Comparison of ENCODE assay signal across 8 mouse cellular contexts in genomic region chr11:106215450-106215859, GRCm38 (mm10). TPM values are rescaled to one million over a fixed set of nuclear protein-coding genes. Genes with fewer than 3 reads are reported as not detected.
A peak's percentile ranks its signal among the peaks of the same experiment; 100 is the strongest.
DNase-seq lines count a peak whose midpoint lies in the region; ATAC-seq and TF ChIP-seq lines count a peak whose summit lies in the region.

No protein-coding gene starts in this region.

- WGBS in lung, embryonic 15.5 days = 21% methylated on average over 7 of the region's 7 CpGs
- WGBS in embryonic facial prominence, embryonic 14.5 days = 26% methylated on average over 7 of the region's 7 CpGs
- WGBS in limb, embryonic 11.5 days = 32% methylated on average over 7 of the region's 7 CpGs
- 15% methylated on average over 7 of the region's 7 CpGs for WGBS in olfactory bulb, adult 2 months

- peak overlapping the region; percentile 99 for H3K4me3 ChIP-seq in lung, embryonic 15.5 days
- peak overlapping the region; percentile 58 for H3K4me3 ChIP-seq in embryonic facial prominence, embryonic 14.5 days (ENCODE audit: low read depth, low read length)
- peak overlapping the region; percentile 85 for H3K4me3 ChIP-seq in limb, embryonic 11.5 days (ENCODE audit: low read depth, low read length)
- no peak overlapping the region for H3K4me3 ChIP-seq in olfactory bulb, adult 2 months (ENCODE audit: insufficient read depth, low read depth, low read length)

- H3K9ac ChIP-seq in lung, embryonic 15.5 days = peak overlapping the region; percentile 87
- peak overlapping the region; percentile 90 for H3K9ac ChIP-seq in embryonic facial prominence, embryonic 14.5 days (ENCODE audit: low read depth, low read length)
- peak overlapping the region; percentile 56 for H3K9ac ChIP-seq in limb, embryonic 11.5 days (ENCODE audit: low read length)

- H3K4me2 ChIP-seq in lung, embryonic 15.5 days = peak overlapping the region; percentile 62
- peak overlapping the region; percentile 71 for H3K4me2 ChIP-seq in embryonic facial prominence, embryonic 14.5 days (ENCODE audit: low read depth, low read length)
- peak overlapping the region; percentile 49 for H3K4me2 ChIP-seq in limb, embryonic 11.5 days (ENCODE audit: low read depth, severe bottlenecking)

- no peak for DNase-seq in lung, postnatal 4 days
- no peak for DNase-seq in embryonic facial prominence, embryonic 14.5 days (ENCODE audit: low spot score)
- DNase-seq in limb, embryonic 11.5 days (ENCODE audit: low spot score) = no peak
- DNase-seq in gastrocnemius, postnatal 25 days = no peak
- DNase-seq in left cerebral cortex, postnatal 4 days = no peak
- DNase-seq in right cerebral cortex, postnatal 14 days = no peak

- no peak for ATAC-seq in lung, embryonic 15.5 days (ENCODE audit: borderline replicate concordance, extremely low read depth, low FRiP score, low TSS enrichment)
- ATAC-seq in embryonic facial prominence, embryonic 14.5 days (ENCODE audit: low read depth) = no peak
- no peak for ATAC-seq in limb, embryonic 11.5 days (ENCODE audit: insufficient number of reproducible peaks, low FRiP score, low TSS enrichment, low read depth)

- H3K27me3 ChIP-seq in lung, embryonic 15.5 days = no peaks in the 10 kb centered on the region
- H3K27me3 ChIP-seq in embryonic facial prominence, embryonic 14.5 days (replicated peaks; ENCODE audit: control insufficient read depth, insufficient read depth, low read length) = no peaks in the 10 kb centered on the region
- no peaks in the 10 kb centered on the region for H3K27me3 ChIP-seq in limb, embryonic 11.5 days (ENCODE audit: control insufficient read depth, insufficient read depth, low read length)

- TF ChIP-seq CTCF in olfactory bulb, adult 2 months (IDR thresholded peaks at IDR 0.05; ENCODE audit: insufficient read depth, low read depth, low read length) = no peak

- peak overlapping the region; percentile 99; the same call in 1 of the 2 replicates for H3K27ac ChIP-seq in lung, embryonic 15.5 days
- peak overlapping the region; percentile 97; the same call in 1 of the 2 replicates for H3K27ac ChIP-seq in embryonic facial prominence, embryonic 14.5 days (replicated peaks; ENCODE audit: low read depth, low read length)
- no peak overlapping the region for H3K27ac ChIP-seq in limb, embryonic 11.5 days (replicated peaks; ENCODE audit: low read depth, low read length)
- H3K27ac ChIP-seq in olfactory bulb, adult 2 months (ENCODE audit: insufficient read depth, low read depth, low read length) = 0 out of 2 replicates have a peak overlapping the region, but pooled peaks have one; percentile 75

- H3K4me1 ChIP-seq in lung, embryonic 15.5 days = peaks cover 25% of the 10 kb centered on the region
- peaks cover 22% of the 10 kb centered on the region for H3K4me1 ChIP-seq in embryonic facial prominence, embryonic 14.5 days (ENCODE audit: control insufficient read depth, insufficient read depth, low read length)
- peaks cover 12% of the 10 kb centered on the region for H3K4me1 ChIP-seq in limb, embryonic 11.5 days (ENCODE audit: control insufficient read depth, insufficient read depth, low read length)
- peaks cover 7% of the 10 kb centered on the region for H3K4me1 ChIP-seq in olfactory bulb, adult 2 months (ENCODE audit: control insufficient read depth, insufficient read depth, low read length)

- peaks cover 27% of the 10 kb centered on the region for H3K36me3 ChIP-seq in lung, embryonic 15.5 days
- H3K36me3 ChIP-seq in embryonic facial prominence, embryonic 14.5 days (ENCODE audit: control insufficient read depth, insufficient read depth, low read length) = peaks cover 28% of the 10 kb centered on the region
- peaks cover 8% of the 10 kb centered on the region; the same call in 1 of the 2 replicates for H3K36me3 ChIP-seq in limb, embryonic 11.5 days (ENCODE audit: control insufficient read depth, insufficient read depth, low read length)

- intact Hi-C loops in left cerebral cortex, postnatal 4 days (cut with DNase I) = no loop called here

- no peaks in the 10 kb centered on the region for H3K9me3 ChIP-seq in lung, embryonic 15.5 days
- H3K9me3 ChIP-seq in embryonic facial prominence, embryonic 14.5 days (ENCODE audit: control insufficient read depth, low read length) = no peaks in the 10 kb centered on the region
- H3K9me3 ChIP-seq in limb, embryonic 11.5 days (ENCODE audit: control insufficient read depth, low read length) = no peaks in the 10 kb centered on the region

- no peak for TF ChIP-seq POLR2A in olfactory bulb, adult 2 months (IDR thresholded peaks at IDR 0.05; ENCODE audit: insufficient read depth, low read depth, low read length)

RNA-seq across cellular contexts. Expression of gene Ccdc47, which starts 0.7 kb away (rescaled TPM):
- polyA plus RNA-seq in lung, embryonic 15.5 days (2015; fragmentation: Nextera tagmentation; extraction: Ambion mirVana) = 80.2 and 88.7 TPM in 2 replicates
- 76.0 and 77.4 TPM in 2 replicates for polyA plus RNA-seq in embryonic facial prominence, embryonic 14.5 days (2014; fragmentation: Nextera tagmentation; extraction: Ambion mirVana)
- 53.5 and 68.1 TPM in 2 replicates for polyA plus RNA-seq in limb, embryonic 11.5 days (2014; fragmentation: Nextera tagmentation; extraction: Ambion mirVana)
- polyA plus RNA-seq in olfactory bulb, adult 2 months (2012; ENCODE audit: insufficient read depth, insufficient read length, low replicate concordance, missing spikeins) = not detected in 2 replicates
- 10 to 100 TPM; 58.1 to 69.1 TPM for total RNA-seq in gastrocnemius, postnatal 25 days (2021)
- total RNA-seq in left cerebral cortex, postnatal 4 days (2021) = 10 to 100 TPM; 69.4 to 74.7 TPM

RNA-seq across cellular contexts. Expression of gene Ddx42, which starts 1.3 kb away (rescaled TPM):
- 69.8 and 72.7 TPM in 2 replicates for polyA plus RNA-seq in lung, embryonic 15.5 days (2015; fragmentation: Nextera tagmentation; extraction: Ambion mirVana)
- polyA plus RNA-seq in embryonic facial prominence, embryonic 14.5 days (2014; fragmentation: Nextera tagmentation; extraction: Ambion mirVana) = 62.7 and 69.1 TPM in 2 replicates
- polyA plus RNA-seq in limb, embryonic 11.5 days (2014; fragmentation: Nextera tagmentation; extraction: Ambion mirVana) = 96.6 and 110 TPM in 2 replicates
- polyA plus RNA-seq in olfactory bulb, adult 2 months (2012; ENCODE audit: insufficient read depth, insufficient read length, low replicate concordance, missing spikeins) = not detected in 2 replicates
- 10 to 100 TPM; 20.2 to 20.7 TPM for total RNA-seq in gastrocnemius, postnatal 25 days (2021)
- 10 to 100 TPM; 79.8 to 81.0 TPM for total RNA-seq in left cerebral cortex, postnatal 4 days (2021)

RNA-seq across cellular contexts. Expression of gene Strada, which starts 13.5 kb away (rescaled TPM):
- 24.3 and 25.1 TPM in 2 replicates for polyA plus RNA-seq in lung, embryonic 15.5 days (2015; fragmentation: Nextera tagmentation; extraction: Ambion mirVana)
- polyA plus RNA-seq in embryonic facial prominence, embryonic 14.5 days (2014; fragmentation: Nextera tagmentation; extraction: Ambion mirVana) = 24.0 and 26.2 TPM in 2 replicates
- polyA plus RNA-seq in limb, embryonic 11.5 days (2014; fragmentation: Nextera tagmentation; extraction: Ambion mirVana) = 36.7 and 40.0 TPM in 2 replicates
- polyA plus RNA-seq in olfactory bulb, adult 2 months (2012; ENCODE audit: insufficient read depth, insufficient read length, low replicate concordance, missing spikeins) = 209 TPM in 1 of 2 replicates, not detected in the other
- total RNA-seq in gastrocnemius, postnatal 25 days (2021) = 10 to 100 TPM in 1 of 2 experiments, 1 to 10 TPM in 1; 9.8 to 10.2 TPM
- 10 to 100 TPM; 27.3 to 28.5 TPM for total RNA-seq in left cerebral cortex, postnatal 4 days (2021)

RNA-seq across cellular contexts. Expression of gene Ftsj3, which starts 40.4 kb away (rescaled TPM):
- polyA plus RNA-seq in lung, embryonic 15.5 days (2015; fragmentation: Nextera tagmentation; extraction: Ambion mirVana) = 50.2 and 54.1 TPM in 2 replicates
- 47.9 and 58.1 TPM in 2 replicates for polyA plus RNA-seq in embryonic facial prominence, embryonic 14.5 days (2014; fragmentation: Nextera tagmentation; extraction: Ambion mirVana)
- polyA plus RNA-seq in limb, embryonic 11.5 days (2014; fragmentation: Nextera tagmentation; extraction: Ambion mirVana) = 72.6 and 74.9 TPM in 2 replicates
- not detected in 2 replicates for polyA plus RNA-seq in olfactory bulb, adult 2 months (2012; ENCODE audit: insufficient read depth, insufficient read length, low replicate concordance, missing spikeins)
- 10 to 100 TPM; 19.4 to 21.9 TPM for total RNA-seq in gastrocnemius, postnatal 25 days (2021)
- total RNA-seq in left cerebral cortex, postnatal 4 days (2021) = 10 to 100 TPM; 34.6 to 35.1 TPM

RNA-seq across cellular contexts. Expression of gene Psmc5, which starts 40.5 kb away (rescaled TPM):
- 271 and 275 TPM in 2 replicates for polyA plus RNA-seq in lung, embryonic 15.5 days (2015; fragmentation: Nextera tagmentation; extraction: Ambion mirVana)
- polyA plus RNA-seq in embryonic facial prominence, embryonic 14.5 days (2014; fragmentation: Nextera tagmentation; extraction: Ambion mirVana) = 231 and 259 TPM in 2 replicates
- 380 and 388 TPM in 2 replicates for polyA plus RNA-seq in limb, embryonic 11.5 days (2014; fragmentation: Nextera tagmentation; extraction: Ambion mirVana)
- polyA plus RNA-seq in olfactory bulb, adult 2 months (2012; ENCODE audit: insufficient read depth, insufficient read length, low replicate concordance, missing spikeins) = not detected in 2 replicates
- total RNA-seq in gastrocnemius, postnatal 25 days (2021) = 100 to 1,000 TPM; 126 to 130 TPM
- 100 to 1,000 TPM; 111 to 112 TPM for total RNA-seq in left cerebral cortex, postnatal 4 days (2021)

Comparison
In these comparisons a context has a peak if more than half of its experiments do, and no peak if none do; other contexts are left out.
1. RNA of gene Ddx42, which starts 1.3 kb away (polyA plus RNA-seq): 96.6 to 110 TPM in limb, embryonic 11.5 days, 69.8 to 72.7 TPM in lung, embryonic 15.5 days and 62.7 to 69.1 TPM in embryonic facial prominence, embryonic 14.5 days; not detected in olfactory bulb, adult 2 months; every median in the first group is over 10 times any median in the second.
2. Peak in every context shown above with its lines, with median percentiles within 50 percentile points of each other: H3K4me2 ChIP-seq and H3K9ac ChIP-seq.